Mouse (Mus musculus): ENCODE measurements around the gene Ift74.

DNA sequence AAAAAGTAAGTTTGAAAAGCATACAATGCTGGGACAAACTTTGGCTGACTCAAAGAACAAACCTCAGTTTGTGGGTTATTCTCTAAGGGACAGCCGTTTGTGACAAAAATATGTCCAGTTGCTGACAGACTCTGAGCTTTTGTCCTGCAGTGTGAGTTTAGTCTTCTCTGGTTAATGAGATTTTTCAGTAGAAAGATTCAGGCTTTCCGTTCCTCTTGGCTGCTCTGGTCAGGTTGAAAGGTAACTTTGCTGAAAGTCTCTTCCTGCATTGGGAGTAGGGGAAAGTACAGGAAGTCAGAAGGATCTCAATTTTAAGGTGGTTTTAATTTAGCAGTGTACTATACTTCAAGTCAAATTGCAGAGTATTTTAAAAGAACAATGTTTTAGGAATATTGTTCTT lies 8.7 kb upstream of the Ift74 start:
- TF ChIP-seq CTCF (IDR thresholded peaks at IDR 0.05; ENCODE audit: borderline replicate concordance, insufficient read depth, low read length) = no peak
- no peak for TF ChIP-seq POLR2A (IDR thresholded peaks at IDR 0.05; ENCODE audit: low read depth, low read length)
